Comparison of ENCODE assay signal across 12 mouse cellular contexts in genomic region chr4:32485848-32486247, GRCm38 (mm10).
DNase-seq lines count a peak whose midpoint lies in the region; ATAC-seq and TF ChIP-seq lines count a peak whose summit lies in the region.
"Had no signal": no experiment of that assay in that cellular context is flagged by ENCODE, and none has a peak within 500 bp of the region (broad histone marks: within the 10 kb centered on the region; RNA-seq: fewer than 3 reads in every experiment).

No protein-coding gene starts in this region.

- no peak for TF ChIP-seq EP300 in stomach, postnatal 0 days (optimal IDR thresholded peaks at IDR 0.05)

- DNase-seq in forebrain, embryonic 10.5 days (ENCODE audit: extremely low spot score, low spot score) = no peak
- no peak for DNase-seq in forebrain, embryonic 11.5 days (ENCODE audit: low spot score)
- DNase-seq in intestine, embryonic 14.5 days (ENCODE audit: low spot score) = no peak
- no peak for DNase-seq in stomach, postnatal 0 days (ENCODE audit: low spot score)
- no peak for DNase-seq in liver, embryonic 11.5 days (ENCODE audit: low spot score)
- DNase-seq in cerebellum, postnatal 4 days (ENCODE audit: low spot score in 2 of 2) = no peak
- DNase-seq: cerebellum, adult 2 months; heart, postnatal 36 days had no signal

- no peak overlapping the region for H3K4me3 ChIP-seq in forebrain, embryonic 10.5 days
- H3K4me3 ChIP-seq in forebrain, embryonic 11.5 days (ENCODE audit: low read depth, low read length) = no peak overlapping the region
- no peak overlapping the region for H3K4me3 ChIP-seq in intestine, embryonic 14.5 days (ENCODE audit: low read depth, low read length)
- H3K4me3 ChIP-seq in intestine, postnatal 0 days (ENCODE audit: low read depth, low read length) = no peak overlapping the region
- H3K4me3 ChIP-seq in stomach, embryonic 14.5 days (ENCODE audit: low read depth, low read length) = no peak overlapping the region
- no peak overlapping the region for H3K4me3 ChIP-seq in stomach, postnatal 0 days (ENCODE audit: low read depth, low read length)
- H3K4me3 ChIP-seq in liver, embryonic 11.5 days (ENCODE audit: low read depth, low read length) = no peak overlapping the region
- H3K4me3 ChIP-seq: embryonic facial prominence, embryonic 12.5 days had no signal

- H3K27me3 ChIP-seq in forebrain, embryonic 10.5 days (ENCODE audit: poor library complexity, severe bottlenecking) = no peaks in the 10 kb centered on the region
- no peaks in the 10 kb centered on the region for H3K27me3 ChIP-seq in forebrain, embryonic 11.5 days (ENCODE audit: control insufficient read depth, insufficient read depth, low read length)
- no peaks in the 10 kb centered on the region for H3K27me3 ChIP-seq in intestine, embryonic 14.5 days (replicated peaks; ENCODE audit: control insufficient read depth, insufficient read depth, low read length)
- H3K27me3 ChIP-seq in intestine, postnatal 0 days (replicated peaks; ENCODE audit: control insufficient read depth, insufficient read depth, low read length) = no peaks in the 10 kb centered on the region
- H3K27me3 ChIP-seq in stomach, embryonic 14.5 days (ENCODE audit: control insufficient read depth, insufficient read depth, low read length) = no peaks in the 10 kb centered on the region
- no peaks in the 10 kb centered on the region for H3K27me3 ChIP-seq in stomach, postnatal 0 days (ENCODE audit: control insufficient read depth, insufficient read depth, low read length)
- H3K27me3 ChIP-seq in liver, embryonic 11.5 days (replicated peaks; ENCODE audit: control insufficient read depth, insufficient read depth, low read length) = no peaks in the 10 kb centered on the region
- H3K27me3 ChIP-seq: embryonic facial prominence, embryonic 12.5 days had no signal

- no peak overlapping the region for H3K4me2 ChIP-seq in forebrain, embryonic 11.5 days (ENCODE audit: low read depth, low read length, severe bottlenecking)
- peak overlapping the region; percentile 18; the same call in 1 of the 2 replicates for H3K4me2 ChIP-seq in intestine, embryonic 14.5 days (ENCODE audit: low read length)
- no peak overlapping the region for H3K4me2 ChIP-seq in intestine, postnatal 0 days (replicated peaks; ENCODE audit: low read depth)
- H3K4me2 ChIP-seq in stomach, embryonic 14.5 days (replicated peaks; ENCODE audit: low read depth, low read length) = peak overlapping the region; percentile 27
- H3K4me2 ChIP-seq in stomach, postnatal 0 days (replicated peaks; ENCODE audit: low read depth) = no peak overlapping the region
- no peak overlapping the region for H3K4me2 ChIP-seq in liver, embryonic 11.5 days
- H3K4me2 ChIP-seq: embryonic facial prominence, embryonic 12.5 days had no signal

- H3K9ac ChIP-seq in forebrain, embryonic 11.5 days (ENCODE audit: low read length) = no peak overlapping the region
- H3K9ac ChIP-seq in intestine, embryonic 14.5 days (ENCODE audit: low read length) = no peak overlapping the region
- no peak overlapping the region for H3K9ac ChIP-seq in intestine, postnatal 0 days (ENCODE audit: low read depth, low read length)
- no peak overlapping the region for H3K9ac ChIP-seq in stomach, embryonic 14.5 days (replicated peaks; ENCODE audit: low read depth, low read length)
- H3K9ac ChIP-seq in stomach, postnatal 0 days (ENCODE audit: low read length) = no peak overlapping the region
- no peak overlapping the region for H3K9ac ChIP-seq in liver, embryonic 11.5 days (ENCODE audit: low read depth, low read length)
- H3K9ac ChIP-seq: embryonic facial prominence, embryonic 12.5 days had no signal

- no peak for ATAC-seq in forebrain, embryonic 11.5 days (replicated peaks; ENCODE audit: low FRiP score)
- ATAC-seq in intestine, embryonic 14.5 days (replicated peaks; ENCODE audit: low FRiP score, low TSS enrichment, low read depth) = no peak
- ATAC-seq in intestine, postnatal 0 days = no peak
- no peak for ATAC-seq in stomach, embryonic 14.5 days (ENCODE audit: insufficient number of reproducible peaks, insufficient read depth, low FRiP score, low read depth)
- ATAC-seq in stomach, postnatal 0 days (ENCODE audit: low FRiP score, low TSS enrichment) = no peak
- no peak for ATAC-seq in liver, embryonic 11.5 days (replicated peaks; ENCODE audit: low FRiP score)

- TF ChIP-seq CTCF in intestine, postnatal 0 days (IDR thresholded peaks at IDR 0.05; ENCODE audit: low read depth) = no peak
- TF ChIP-seq CTCF in stomach, postnatal 0 days (IDR thresholded peaks at IDR 0.05; ENCODE audit: low read depth) = no peak

- H3K36me3 ChIP-seq in forebrain, embryonic 10.5 days (replicated peaks) = no peaks in the 10 kb centered on the region
- H3K36me3 ChIP-seq in forebrain, embryonic 11.5 days (ENCODE audit: control insufficient read depth, insufficient read depth, low read length) = no peaks in the 10 kb centered on the region
- H3K36me3 ChIP-seq in intestine, embryonic 14.5 days (ENCODE audit: control insufficient read depth, insufficient read depth, low read length) = no peaks in the 10 kb centered on the region
- no peaks in the 10 kb centered on the region for H3K36me3 ChIP-seq in intestine, postnatal 0 days (ENCODE audit: control insufficient read depth, insufficient read depth)
- no peaks in the 10 kb centered on the region for H3K36me3 ChIP-seq in stomach, embryonic 14.5 days (ENCODE audit: control insufficient read depth, insufficient read depth, low read length)
- no peaks in the 10 kb centered on the region for H3K36me3 ChIP-seq in stomach, postnatal 0 days (ENCODE audit: control insufficient read depth, insufficient read depth, low read length)
- no peaks in the 10 kb centered on the region for H3K36me3 ChIP-seq in liver, embryonic 11.5 days (ENCODE audit: control insufficient read depth, insufficient read depth, low read length)
- H3K36me3 ChIP-seq: embryonic facial prominence, embryonic 12.5 days; G1E had no signal

- peaks cover 50% of the 10 kb centered on the region for H3K4me1 ChIP-seq in forebrain, embryonic 10.5 days
- peaks cover 18% of the 10 kb centered on the region; the same call in 1 of the 2 replicates for H3K4me1 ChIP-seq in forebrain, embryonic 11.5 days (replicated peaks; ENCODE audit: control insufficient read depth, insufficient read depth, low read length)
- peaks cover 14% of the 10 kb centered on the region for H3K4me1 ChIP-seq in intestine, embryonic 14.5 days (replicated peaks; ENCODE audit: control insufficient read depth, insufficient read depth, low read length)
- H3K4me1 ChIP-seq in intestine, postnatal 0 days (replicated peaks; ENCODE audit: control insufficient read depth, insufficient read depth, low read length) = no peaks in the 10 kb centered on the region
- peaks cover 14% of the 10 kb centered on the region for H3K4me1 ChIP-seq in stomach, embryonic 14.5 days (ENCODE audit: control insufficient read depth, insufficient read depth, low read length)
- no peaks in the 10 kb centered on the region for H3K4me1 ChIP-seq in stomach, postnatal 0 days (replicated peaks; ENCODE audit: control insufficient read depth, insufficient read depth)
- H3K4me1 ChIP-seq in liver, embryonic 11.5 days (replicated peaks; ENCODE audit: control insufficient read depth, insufficient read depth, low read length) = no peaks in the 10 kb centered on the region; the same call in 1 of the 2 replicates

- WGBS in forebrain, embryonic 10.5 days = 69% methylated on average over 5 of the region's 5 CpGs
- 66% methylated on average over 5 of the region's 5 CpGs for WGBS in forebrain, embryonic 11.5 days
- WGBS in intestine, embryonic 14.5 days = 14% methylated on average over 5 of the region's 5 CpGs
- WGBS in intestine, postnatal 0 days = 28% methylated on average over 5 of the region's 5 CpGs
- 7% methylated on average over 5 of the region's 5 CpGs for WGBS in stomach, embryonic 14.5 days
- 19% methylated on average over 5 of the region's 5 CpGs for WGBS in stomach, postnatal 0 days
- WGBS in liver, embryonic 11.5 days = 39% methylated on average over 5 of the region's 5 CpGs

- no peaks in the 10 kb centered on the region for H3K9me3 ChIP-seq in forebrain, embryonic 10.5 days
- no peaks in the 10 kb centered on the region for H3K9me3 ChIP-seq in forebrain, embryonic 11.5 days (ENCODE audit: control insufficient read depth, low read length)
- no peaks in the 10 kb centered on the region for H3K9me3 ChIP-seq in intestine, embryonic 14.5 days (ENCODE audit: control insufficient read depth, low read length)
- no peaks in the 10 kb centered on the region for H3K9me3 ChIP-seq in intestine, postnatal 0 days (ENCODE audit: control insufficient read depth)
- H3K9me3 ChIP-seq in stomach, embryonic 14.5 days (ENCODE audit: control insufficient read depth, low read depth, low read length) = no peaks in the 10 kb centered on the region
- H3K9me3 ChIP-seq in stomach, postnatal 0 days (ENCODE audit: control insufficient read depth, low read length) = no peaks in the 10 kb centered on the region
- H3K9me3 ChIP-seq in liver, embryonic 11.5 days (ENCODE audit: control insufficient read depth, low read length) = no peaks in the 10 kb centered on the region
- H3K9me3 ChIP-seq: embryonic facial prominence, embryonic 12.5 days; G1E had no signal

- H3K27ac ChIP-seq in forebrain, embryonic 10.5 days = 0 out of 2 replicates have a peak overlapping the region, but pooled peaks have one; percentile 31
- H3K27ac ChIP-seq in forebrain, embryonic 11.5 days (ENCODE audit: low read depth, low read length) = no peak overlapping the region
- H3K27ac ChIP-seq in intestine, embryonic 14.5 days (ENCODE audit: low read depth) = 0 out of 2 replicates have a peak overlapping the region, but pooled peaks have one; percentile 69
- H3K27ac ChIP-seq in intestine, postnatal 0 days (ENCODE audit: low read depth, low read length) = no peak overlapping the region
- peak overlapping the region; percentile 66; the same call in 1 of the 2 replicates for H3K27ac ChIP-seq in stomach, embryonic 14.5 days (ENCODE audit: low read length)
- H3K27ac ChIP-seq in stomach, postnatal 0 days (replicated peaks) = no peak overlapping the region
- no peak overlapping the region for H3K27ac ChIP-seq in liver, embryonic 11.5 days (ENCODE audit: low read depth, low read length)
- H3K27ac ChIP-seq: embryonic facial prominence, embryonic 12.5 days had no signal

Comparison
In these comparisons a context has a peak if more than half of its experiments do, and no peak if none do; other contexts are left out.
1. H3K27ac ChIP-seq: peak in forebrain, embryonic 10.5 days (single experiment), intestine, embryonic 14.5 days (single experiment) and stomach, embryonic 14.5 days (single experiment); none in forebrain, embryonic 11.5 days (single experiment), intestine, postnatal 0 days (single experiment), stomach, postnatal 0 days (single experiment) and liver, embryonic 11.5 days (single experiment).
2. H3K4me2 ChIP-seq: peak in intestine, embryonic 14.5 days (single experiment) and stomach, embryonic 14.5 days (single experiment); none in forebrain, embryonic 11.5 days (single experiment), intestine, postnatal 0 days (single experiment), stomach, postnatal 0 days (single experiment) and liver, embryonic 11.5 days (single experiment).